Mouse (Mus musculus) neural tube, embryonic 15.5 days (tissue): ENCODE measurements around the gene Dram1. TPM values are rescaled to one million over a fixed set of nuclear protein-coding genes. Genes with fewer than 3 reads are reported as not detected.

Experiments
- ATAC-seq: fragments of 200-750 bp; cut with Nextera tagmentation; 2 replicates; pipeline ENCODE4 v1.8.0; 2017; ENCODE audit warnings: mild to moderate bottlenecking, moderate TSS enrichment, moderate library complexity; ENCODE audit not compliant: low FRiP score
- H3K27ac ChIP-seq: fragments of 300-500 bp; sonication (generic); replicated peaks from 2 replicates; pipeline ENCODE4 v1.5.1; 2015; ENCODE audit warnings: mild to moderate bottlenecking, inconsistent platforms
- H3K27me3 ChIP-seq: fragments of 300-500 bp; sonication (generic); replicated peaks from 2 replicates; pipeline ENCODE4 v1.6.1; 2015; ENCODE audit warnings: inconsistent platforms
- H3K36me3 ChIP-seq: fragments of 300-500 bp; sonication (generic); 2 replicates; pipeline ENCODE4 v1.6.1; 2015; ENCODE audit warnings: inconsistent platforms
- H3K4me1 ChIP-seq: fragments of 300-500 bp; sonication (generic); 2 replicates; pipeline ENCODE4 v1.6.1; 2015; ENCODE audit warnings: inconsistent platforms
- H3K4me2 ChIP-seq: fragments of 300-500 bp; sonication (generic); 2 replicates; pipeline ENCODE4 v1.6.1; 2015; ENCODE audit warnings: inconsistent platforms, mild to moderate bottlenecking, moderate library complexity
- H3K4me3 ChIP-seq: fragments of 300-500 bp; sonication (generic); replicated peaks from 2 replicates; pipeline ENCODE4 v1.5.1; 2015; ENCODE audit warnings: mild to moderate bottlenecking, inconsistent platforms
- H3K9ac ChIP-seq: fragments of 300-500 bp; sonication (generic); replicated peaks from 2 replicates; pipeline ENCODE4 v1.6.1; 2015; ENCODE audit warnings: mild to moderate bottlenecking, inconsistent platforms
- H3K9me3 ChIP-seq: fragments of 300-500 bp; sonication (generic); replicated peaks from 2 replicates; pipeline ENCODE4 v1.6.1; 2016; ENCODE audit warnings: inconsistent platforms
- WGBS: fragments of 180-500 bp; shearing (Covaris S2); methylation state at CpG from one replicate; pipeline ENCODE4 v1.1.7; 2015; ENCODE audit warnings: mixed read lengths; 5-methylcytosine and 5-hydroxymethylcytosine counted together
- polyA plus RNA-seq: library from polyadenylated mRNA; unstranded; fragments of >200 nt; fragmentation: Nextera tagmentation; extraction: Ambion mirVana; gene quantifications from 2 replicates; pipeline ENCODE4 v1.2.1, GENCODE M21; 2015

Dram1 gene
- polyA plus RNA-seq, 1 experiment from 2014 or later, result 0.87 TPM

DNA sequence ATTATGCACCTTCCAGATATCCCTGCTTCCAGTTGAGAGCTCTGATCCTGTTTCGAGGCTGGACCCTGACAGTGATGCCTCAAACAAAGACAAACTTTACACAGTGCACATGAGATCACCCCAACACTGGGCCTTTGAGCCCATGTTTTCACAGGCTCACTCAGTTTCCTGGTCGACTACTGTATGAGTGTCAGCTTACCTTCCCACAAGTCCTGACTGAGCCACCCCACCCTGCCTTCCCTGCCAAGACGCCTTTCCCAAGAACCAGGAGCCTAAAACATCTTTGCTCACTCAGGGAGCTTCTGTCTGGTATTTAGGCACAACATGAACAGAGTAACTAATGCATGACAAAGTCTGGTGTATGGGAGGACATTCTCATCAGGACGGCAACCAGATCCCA is 9.6 kb downstream of the Dram1 start:
- ATAC-seq, result no peak
- Histone ChIP-seq H3K36me3 (no peaks in the 10 kb centered on the region), H3K27ac (no peak overlapping the region), H3K4me1 (no peaks in the 10 kb centered on the region), H3K4me2 (no peak overlapping the region), H3K27me3 (no peaks in the 10 kb centered on the region), H3K4me3 (no peak overlapping the region), H3K9me3 (no peaks in the 10 kb centered on the region), H3K9ac (no peak overlapping the region)
- 62% methylated on average over 4 of the region's 4 CpGs for WGBS

DNA sequence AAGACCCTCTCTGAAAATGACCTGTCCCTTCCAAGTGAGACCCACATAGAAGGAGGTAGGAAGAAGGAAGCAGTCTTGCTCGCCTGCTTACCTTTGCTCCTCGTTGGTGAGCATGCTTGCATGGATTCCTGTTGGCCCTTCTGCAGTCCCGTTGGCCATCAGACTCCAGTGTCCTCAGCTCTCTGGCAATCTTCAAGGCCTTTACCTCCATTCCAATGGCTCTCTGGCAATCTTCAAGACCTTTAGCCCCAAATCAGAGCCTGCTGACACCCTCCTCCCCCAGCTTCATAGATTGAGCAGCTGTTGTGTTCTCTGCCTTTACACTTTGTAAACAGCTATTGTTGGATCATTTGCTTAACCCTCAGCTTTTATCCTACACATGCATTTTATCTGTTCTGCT is 14.7 kb downstream of the Dram1 start:
- ATAC-seq, result no peak
- no peaks in the 10 kb centered on the region for H3K4me1 ChIP-seq
- no peaks in the 10 kb centered on the region for H3K27me3 ChIP-seq
- H3K4me3 ChIP-seq, result no peak overlapping the region
- H3K4me2 ChIP-seq, result no peak overlapping the region
- H3K27ac ChIP-seq, result no peak overlapping the region
- 89% methylated on average over 3 of the region's 3 CpGs for WGBS
- H3K36me3 ChIP-seq, result no peaks in the 10 kb centered on the region
- no peaks in the 10 kb centered on the region for H3K9me3 ChIP-seq
- no peak overlapping the region for H3K9ac ChIP-seq

DNA sequence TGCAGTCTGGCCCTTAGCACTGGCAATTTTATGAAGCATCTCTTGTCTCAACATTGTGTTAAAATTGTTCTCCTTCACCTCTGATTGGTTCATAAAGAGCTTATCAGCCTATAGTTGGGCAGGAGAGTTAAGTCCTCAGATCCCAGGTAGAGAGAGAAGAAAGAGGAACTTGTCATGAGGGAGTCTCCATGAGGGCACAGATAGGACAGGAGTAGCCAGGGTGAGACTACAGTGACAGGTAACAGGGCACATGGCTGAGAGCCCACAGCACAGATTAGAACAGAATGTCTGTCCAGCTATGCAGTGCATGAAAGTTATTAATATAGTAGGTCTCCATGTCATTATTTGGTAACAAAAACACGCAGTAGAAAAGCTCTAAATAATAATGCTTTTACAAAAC is 16.7 kb downstream of the Dram1 start:
- ATAC-seq, result no peak
- WGBS, result 85% methylated on average over 1 of the region's 1 CpGs
- H3K27me3 ChIP-seq, result peaks cover 7% of the 10 kb centered on the region
- no peak overlapping the region for H3K9ac ChIP-seq
- H3K9me3 ChIP-seq, result no peaks in the 10 kb centered on the region
- H3K4me2 ChIP-seq, result no peak overlapping the region
- peaks cover 2% of the 10 kb centered on the region for H3K4me1 ChIP-seq
- no peak overlapping the region for H3K4me3 ChIP-seq
- H3K36me3 ChIP-seq, result no peaks in the 10 kb centered on the region
- no peak overlapping the region for H3K27ac ChIP-seq

GRCm38 (mm10) chr10:88356983-88357559 is 21.8 kb downstream of the Dram1 start:
- Histone ChIP-seq H3K9ac (peak overlapping the region; percentile 47), H3K27me3 (peaks cover 17% of the 10 kb centered on the region), H3K36me3 (no peaks in the 10 kb centered on the region), H3K4me1 (peaks cover 10% of the 10 kb centered on the region), H3K27ac (no peak overlapping the region), H3K4me2 (peak overlapping the region; percentile 85), H3K4me3 (peak overlapping the region; percentile 54), H3K9me3 (no peaks in the 10 kb centered on the region)
- 4% methylated on average over 28 of the region's 47 CpGs for WGBS
- peak; percentile 81 for ATAC-seq

DNA sequence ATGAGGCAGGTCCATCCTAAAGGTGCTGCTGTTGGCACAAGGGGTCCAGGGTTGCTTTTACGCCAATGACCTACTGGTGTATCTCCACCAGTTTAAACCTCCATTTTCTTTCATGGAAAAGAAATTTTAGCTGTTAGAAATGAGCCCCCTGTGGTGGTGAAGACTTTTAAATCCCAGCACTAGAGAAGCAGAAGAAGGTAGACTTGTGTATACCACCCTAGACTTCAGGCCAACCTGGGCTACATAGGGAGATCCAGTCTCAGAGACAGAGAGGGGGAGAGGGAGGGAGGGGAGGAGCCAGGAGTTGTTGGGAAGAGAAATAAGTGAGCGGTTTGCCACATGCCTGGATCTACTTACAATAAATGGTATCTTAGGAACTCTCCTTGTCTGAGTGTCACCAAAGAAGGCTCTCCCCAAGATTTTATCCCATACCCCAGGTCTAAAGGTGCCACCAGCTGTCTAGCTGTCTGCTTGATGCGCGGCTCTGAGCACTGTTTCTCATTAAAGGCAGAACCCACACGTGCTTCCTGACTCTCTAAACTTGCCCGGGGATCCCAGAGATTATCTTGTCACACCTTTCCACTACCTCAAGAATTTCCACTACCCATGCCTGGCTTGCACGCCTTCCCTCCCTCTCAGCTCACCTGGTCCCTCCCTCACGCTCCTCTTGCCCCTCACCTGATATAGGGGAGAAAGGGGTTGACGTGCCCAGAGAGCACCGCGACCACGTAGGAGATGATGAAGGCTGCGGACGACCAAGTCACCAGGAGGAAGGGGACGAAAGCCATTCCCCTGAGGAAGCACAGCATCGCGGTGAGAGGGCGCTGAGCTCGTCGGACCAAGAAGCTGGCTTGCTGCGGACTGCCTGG is 22.5 kb downstream of the Dram1 start:
- peaks cover 17% of the 10 kb centered on the region for H3K27me3 ChIP-seq
- peak overlapping the region; percentile 54 for H3K4me3 ChIP-seq
- H3K36me3 ChIP-seq, result no peaks in the 10 kb centered on the region
- peak overlapping the region; percentile 85 for H3K4me2 ChIP-seq
- H3K9me3 ChIP-seq, result no peaks in the 10 kb centered on the region
- H3K27ac ChIP-seq, result no peak overlapping the region
- peak overlapping the region; percentile 47 for H3K9ac ChIP-seq
- peaks cover 10% of the 10 kb centered on the region for H3K4me1 ChIP-seq
- ATAC-seq, result peak; percentile 26; the same call in 1 of the 2 replicates
- 8% methylated on average over 21 of the region's 21 CpGs for WGBS

- Histone ChIP-seq H3K36me3 (no peaks in the 10 kb centered on the region), H3K9ac (no peak overlapping the region), H3K27me3 (peaks cover 17% of the 10 kb centered on the region), H3K4me3 (no peak overlapping the region), H3K4me1 (peaks cover 10% of the 10 kb centered on the region), H3K9me3 (no peaks in the 10 kb centered on the region), H3K4me2 (no peak overlapping the region), H3K27ac (no peak overlapping the region)
- 67% methylated on average over 5 of the region's 5 CpGs for WGBS
- ATAC-seq, result no peak
These were observed 24.3 kb downstream of the Dram1 start for GRCm38 (mm10) chr10:88354599-88354998.

GRCm38 (mm10) chr10:88352549-88352948 is 26.3 kb downstream of the Dram1 start:
- Histone ChIP-seq H3K4me1 (peaks cover 10% of the 10 kb centered on the region), H3K36me3 (no peaks in the 10 kb centered on the region), H3K27ac (no peak overlapping the region), H3K27me3 (peaks cover 14% of the 10 kb centered on the region), H3K9me3 (no peaks in the 10 kb centered on the region), H3K4me2 (no peak overlapping the region), H3K9ac (no peak overlapping the region), H3K4me3 (no peak overlapping the region)
- ATAC-seq, result no peak
- WGBS, result 96% methylated on average over 2 of the region's 2 CpGs

- Histone ChIP-seq H3K4me2 (no peak overlapping the region), H3K4me3 (no peak overlapping the region), H3K4me1 (peaks cover 1% of the 10 kb centered on the region), H3K27me3 (peaks cover 4% of the 10 kb centered on the region), H3K9ac (no peak overlapping the region), H3K36me3 (no peaks in the 10 kb centered on the region), H3K9me3 (no peaks in the 10 kb centered on the region), H3K27ac (no peak overlapping the region)
- ATAC-seq, result no peak
- WGBS, result 70% methylated on average over 5 of the region's 5 CpGs
These were observed 27.3 kb downstream of the Dram1 start for GRCm38 (mm10) chr10:88351411-88352103.

GRCm38 (mm10) chr10:88350687-88351086 is 28.2 kb downstream of the Dram1 start:
- Histone ChIP-seq H3K9ac (no peak overlapping the region), H3K27ac (no peak overlapping the region), H3K4me1 (no peaks in the 10 kb centered on the region), H3K36me3 (no peaks in the 10 kb centered on the region), H3K27me3 (no peaks in the 10 kb centered on the region), H3K4me2 (no peak overlapping the region), H3K9me3 (no peaks in the 10 kb centered on the region), H3K4me3 (no peak overlapping the region)
- 64% methylated on average over 2 of the region's 2 CpGs for WGBS
- ATAC-seq, result no peak

DNA sequence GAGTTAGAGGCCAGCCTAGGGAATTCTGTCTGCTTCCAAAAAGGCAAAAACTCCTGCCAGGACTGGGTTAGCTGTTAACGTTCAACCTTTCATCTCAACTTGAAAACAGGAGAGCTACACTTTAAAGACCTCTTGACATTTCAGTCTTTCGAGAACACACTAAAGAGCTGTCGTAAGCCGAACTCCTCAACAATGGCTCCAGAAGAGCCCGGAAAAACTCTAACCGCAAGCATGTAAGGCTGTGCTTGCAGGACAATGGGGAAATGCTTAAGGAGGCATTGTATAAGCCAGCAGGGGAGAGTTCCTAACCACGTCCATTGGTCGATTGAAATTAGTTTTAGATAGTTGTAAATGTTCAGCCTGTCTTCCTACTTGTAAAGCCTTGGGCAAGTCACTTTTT is 29.1 kb downstream of the Dram1 start:
- ATAC-seq, result no peak
- 7% methylated on average over 8 of the region's 8 CpGs for WGBS

GRCm38 (mm10) chr10:88346454-88347245 is 32.2 kb downstream of the Dram1 start:
- Histone ChIP-seq H3K4me2 (no peak overlapping the region), H3K27me3 (no peaks in the 10 kb centered on the region)

More for the DNA sequence above, 29.1 kb downstream of the Dram1 start:
- H3K9ac ChIP-seq, result no peak overlapping the region
- H3K4me3 ChIP-seq, result no peak overlapping the region
- H3K4me2 ChIP-seq, result no peak overlapping the region
- H3K27me3 ChIP-seq, result no peaks in the 10 kb centered on the region
- H3K36me3 ChIP-seq, result no peaks in the 10 kb centered on the region
- H3K27ac ChIP-seq, result no peak overlapping the region
- no peaks in the 10 kb centered on the region for H3K9me3 ChIP-seq
- H3K4me1 ChIP-seq, result no peaks in the 10 kb centered on the region

More at GRCm38 (mm10) chr10:88346454-88347245, 32.2 kb downstream of the Dram1 start:
- no peaks in the 10 kb centered on the region for H3K9me3 ChIP-seq
- ATAC-seq, result no peak
- no peak overlapping the region for H3K4me3 ChIP-seq
- no peak overlapping the region for H3K9ac ChIP-seq
- no peak overlapping the region for H3K27ac ChIP-seq
- no peaks in the 10 kb centered on the region for H3K36me3 ChIP-seq
- no peaks in the 10 kb centered on the region for H3K4me1 ChIP-seq
- 85% methylated on average over 12 of the region's 12 CpGs for WGBS
